Mouse (Mus musculus) small intestine, adult 2 months (tissue): Measurements from ENCODE around the gene Clec2e.
"Not testable (repeated sequence)": the region's sequence is repeated elsewhere in the genome, so short reads cannot be mapped to it uniquely, and the experiment has no call there.

ENCODE experiments used
- CTCF ChIP-seq: fragments of 200-500 bp; IDR thresholded peaks from 2 replicates; pipeline ENCODE4 v1.5.1; 2012; ENCODE audit warnings: low read depth, mild to moderate bottlenecking, control low read depth, inconsistent platforms, low read length, moderate library complexity, mixed read lengths; ENCODE audit not compliant: insufficient replicate concordance, insufficient read length; ENCODE audit errors: extremely low read depth
- POLR2A ChIP-seq: fragments of 200-500 bp; IDR thresholded peaks from 2 replicates; pipeline ENCODE4 v1.6.1; 2012; ENCODE audit warnings: low read depth, mild to moderate bottlenecking, control low read depth, inconsistent platforms, low read length, moderate library complexity

GRCm38 (mm10) chr6:129088596-129088995 is 12.1 kb downstream of the Clec2e start:
- not testable (repeated sequence) for TF ChIP-seq CTCF, POLR2A
